Mouse (Mus musculus) retina, postnatal 1 day (tissue): ENCODE measurements around the gene Ngrn.

Experiments used
- DNase-seq: peaks from one replicate; pipeline ENCODE4 v3.0.0-alpha.2; 2012

Gene Ngrn

GRCm38 (mm10) chr7:80264606-80265005 is 3.6 kb downstream of the Ngrn start:
- no peak for DNase-seq

- no peak for DNase-seq
Measured at GRCm38 (mm10) chr7:80267764-80268163, 6.7 kb downstream of the Ngrn start.

GRCm38 (mm10) chr7:80268897-80269750 is 8.1 kb downstream of the Ngrn start, which contains the start of gene Vps33b:
Gene Vps33b, plus strand, starts transcription at chr7:80269649.
- peak; percentile 98 for DNase-seq

GRCm38 (mm10) chr7:80269751-80270255 is 8.8 kb downstream of the Ngrn start:
- no peak for DNase-seq

- DNase-seq = no peak
Measured at GRCm38 (mm10) chr7:80273456-80273855, 12.4 kb downstream of the Ngrn start.

- DNase-seq = no peak
Measured at GRCm38 (mm10) chr7:80276374-80276773, 15.4 kb downstream of the Ngrn start.

- DNase-seq = no peak
Measured at GRCm38 (mm10) chr7:80280032-80280431, 19.0 kb downstream of the Ngrn start.

GRCm38 (mm10) chr7:80280998-80281397 is 20.0 kb downstream of the Ngrn start:
- no peak for DNase-seq

- DNase-seq = no peak
Measured at GRCm38 (mm10) chr7:80281646-80282045, 20.6 kb downstream of the Ngrn start.

GRCm38 (mm10) chr7:80283226-80283918 is 22.4 kb downstream of the Ngrn start:
- DNase-seq = no peak

- DNase-seq = no peak
Measured at GRCm38 (mm10) chr7:80284391-80284790, 23.4 kb downstream of the Ngrn start.

GRCm38 (mm10) chr7:80285725-80286124 is 24.7 kb downstream of the Ngrn start:
- no peak for DNase-seq

GRCm38 (mm10) chr7:80287736-80288135 is 26.7 kb downstream of the Ngrn start:
- no peak for DNase-seq

GRCm38 (mm10) chr7:80294062-80294763 is 33.2 kb downstream of the Ngrn start, which contains the start of gene Prc1:
Gene Prc1, plus strand, starts transcription at chr7:80294450.
- DNase-seq = peak; percentile 98

- DNase-seq = no peak
Measured at GRCm38 (mm10) chr7:80294764-80295648, 34.0 kb downstream of the Ngrn start.

GRCm38 (mm10) chr7:80296462-80296861 is 35.4 kb downstream of the Ngrn start:
- no peak for DNase-seq

- DNase-seq = no peak
Measured at GRCm38 (mm10) chr7:80297041-80297440, 36.0 kb downstream of the Ngrn start.

GRCm38 (mm10) chr7:80298754-80299153 is 37.7 kb downstream of the Ngrn start:
- DNase-seq = no peak

GRCm38 (mm10) chr7:80299568-80299967 is 38.6 kb downstream of the Ngrn start:
- no peak for DNase-seq

- no peak for DNase-seq
Measured at GRCm38 (mm10) chr7:80301522-80301921, 40.5 kb downstream of the Ngrn start.

- no peak for DNase-seq
Measured at GRCm38 (mm10) chr7:80307766-80308165, 46.8 kb downstream of the Ngrn start.

GRCm38 (mm10) chr7:80310771-80311170 is 49.8 kb downstream of the Ngrn start:
- DNase-seq = no peak
